Mouse (Mus musculus) heart, adult 2 months (tissue): ENCODE measurements around the gene Hist1h2be.

Experiments used
- CTCF ChIP-seq: fragments of 200-600 bp; IDR thresholded peaks from 2 replicates; pipeline ENCODE4 v1.8.1; 2022; ENCODE audit warnings: antibody characterized with exemption, mild to moderate bottlenecking, moderate library complexity
- EP300 ChIP-seq: fragments of 200-500 bp; IDR thresholded peaks from 2 replicates; pipeline ENCODE4 v1.6.1; 2011; ENCODE audit warnings: low read depth, low read length, control low read depth; ENCODE audit not compliant: insufficient read depth
- POLR2A ChIP-seq: fragments of 200-500 bp; IDR thresholded peaks from 2 replicates; pipeline ENCODE4 v1.6.1; 2011; ENCODE audit warnings: mild to moderate bottlenecking, low read depth, low read length, control low read depth; ENCODE audit not compliant: insufficient read depth

DNA sequence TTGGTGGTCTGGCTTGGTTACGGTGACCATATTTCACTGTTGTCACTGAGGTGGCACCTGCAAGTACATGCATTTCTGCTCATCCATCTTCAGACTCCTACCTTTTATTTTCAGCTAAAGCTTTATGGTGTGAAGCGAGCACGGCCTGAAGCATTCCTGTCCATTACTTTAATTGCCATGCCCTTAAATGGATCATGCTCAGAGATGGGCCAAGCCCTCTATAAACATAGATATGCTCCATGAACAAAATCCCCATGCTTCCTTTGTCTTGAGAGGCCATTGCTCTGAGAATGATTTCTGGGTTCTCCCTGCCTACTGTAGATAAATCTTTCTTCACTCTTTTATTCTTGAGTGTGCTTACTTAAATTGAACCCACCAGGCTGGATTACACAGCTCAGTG, 16.5 kb downstream of the Hist1h2be start:
- TF ChIP-seq EP300 (no peak), POLR2A (no peak), CTCF (no peak)
